Mouse (Mus musculus) erythroblast, embryonic 14.5 days (primary cell): ENCODE data around the gene Arhgap45. TPM values are rescaled to one million over a fixed set of nuclear protein-coding genes. Genes with fewer than 3 reads are reported as not detected.
A peak's percentile ranks its signal among the peaks of the same experiment; 100 is the strongest.

ENCODE experiments used
- H3K27me3 ChIP-seq: 2 replicates; pipeline ENCODE4 v1.6.1; 2012; ENCODE audit warnings: inconsistent platforms; ENCODE audit not compliant: control insufficient read depth
- H3K36me3 ChIP-seq: 2 replicates; pipeline ENCODE4 v1.6.1; 2012; ENCODE audit warnings: mild to moderate bottlenecking, inconsistent platforms; ENCODE audit not compliant: control insufficient read depth
- H3K4me1 ChIP-seq: 2 replicates; pipeline ENCODE4 v1.6.1; 2012; ENCODE audit warnings: inconsistent platforms; ENCODE audit not compliant: control insufficient read depth
- H3K4me3 ChIP-seq: replicated peaks from 2 replicates; pipeline ENCODE3; 2012; ENCODE audit warnings: moderate library complexity, mild to moderate bottlenecking, inconsistent platforms
- H3K9me3 ChIP-seq: 2 replicates; pipeline ENCODE4 v1.6.1; 2012; ENCODE audit warnings: low read length, inconsistent platforms, mixed read lengths; ENCODE audit not compliant: control insufficient read depth
- GATA1 ChIP-seq: IDR thresholded peaks from 2 replicates; pipeline ENCODE4 v1.6.1; 2012; ENCODE audit warnings: low read length, inconsistent platforms, mixed read lengths
- TAL1 ChIP-seq: IDR thresholded peaks from 3 replicates; pipeline ENCODE4 v1.6.1; 2012; ENCODE audit warnings: low read length, inconsistent platforms, mixed read lengths
- polyA plus RNA-seq: library from polyadenylated mRNA; stranded (reverse); fragments of >175 nt; gene quantifications from 2 replicates; pipeline ENCODE4 v1.2.3, GENCODE M21; 2012

Arhgap45 gene
- polyA plus RNA-seq, 1 experiment = 1.7 TPM

- H3K9me3 ChIP-seq = peaks cover 69% of the 10 kb centered on the region
- H3K36me3 ChIP-seq = peaks cover 76% of the 10 kb centered on the region
- H3K4me1 ChIP-seq = peaks cover 16% of the 10 kb centered on the region
- TF ChIP-seq GATA1 (no peak), TAL1 (no peak)
- no peak overlapping the region for H3K4me3 ChIP-seq
- peaks cover 44% of the 10 kb centered on the region for H3K27me3 ChIP-seq
Observed at GRCm38 (mm10) chr10:79976071-79976721, 40.3 kb upstream of the Arhgap45 start.

GRCm38 (mm10) chr10:79976722-79977107, 39.7 kb upstream of the Arhgap45 start:
- TF ChIP-seq GATA1 (no peak), TAL1 (no peak)
- H3K9me3 ChIP-seq = peaks cover 69% of the 10 kb centered on the region
- H3K36me3 ChIP-seq = peaks cover 81% of the 10 kb centered on the region
- peaks cover 21% of the 10 kb centered on the region for H3K4me1 ChIP-seq
- H3K27me3 ChIP-seq = peaks cover 39% of the 10 kb centered on the region
- H3K4me3 ChIP-seq = no peak overlapping the region

GRCm38 (mm10) chr10:79977324-79977723, 39.1 kb upstream of the Arhgap45 start:
- TF ChIP-seq TAL1 (no peak), GATA1 (no peak)
- H3K9me3 ChIP-seq = peaks cover 69% of the 10 kb centered on the region
- H3K27me3 ChIP-seq = peaks cover 33% of the 10 kb centered on the region
- peaks cover 25% of the 10 kb centered on the region for H3K4me1 ChIP-seq
- H3K36me3 ChIP-seq = peaks cover 85% of the 10 kb centered on the region
- H3K4me3 ChIP-seq = no peak overlapping the region

- TF ChIP-seq GATA1 (no peak), TAL1 (no peak)
- H3K36me3 ChIP-seq = peaks cover 91% of the 10 kb centered on the region
- no peak overlapping the region for H3K4me3 ChIP-seq
Observed at GRCm38 (mm10) chr10:79978061-79978460, 38.4 kb upstream of the Arhgap45 start.

GRCm38 (mm10) chr10:79979401-79980155, 36.9 kb upstream of the Arhgap45 start:
- peaks cover 17% of the 10 kb centered on the region; the same call in 1 of the 2 replicates for H3K27me3 ChIP-seq
- H3K36me3 ChIP-seq = peaks cover 86% of the 10 kb centered on the region
- H3K4me3 ChIP-seq = no peak overlapping the region
- peaks cover 49% of the 10 kb centered on the region for H3K9me3 ChIP-seq
- H3K4me1 ChIP-seq = peaks cover 43% of the 10 kb centered on the region
- no peak for TF ChIP-seq GATA1
- TF ChIP-seq TAL1 = no peak

More at GRCm38 (mm10) chr10:79978061-79978460, 38.4 kb upstream of the Arhgap45 start:
- Histone ChIP-seq H3K9me3 (peaks cover 64% of the 10 kb centered on the region), H3K27me3 (peaks cover 25% of the 10 kb centered on the region), H3K4me1 (peaks cover 30% of the 10 kb centered on the region)

- H3K36me3 ChIP-seq = peaks cover 49% of the 10 kb centered on the region
- H3K4me3 ChIP-seq = peak overlapping the region; percentile 91
- peaks cover 13% of the 10 kb centered on the region for H3K9me3 ChIP-seq
- TF ChIP-seq GATA1 = no peak
- no peak for TF ChIP-seq TAL1
- H3K4me1 ChIP-seq = peaks cover 75% of the 10 kb centered on the region
- H3K27me3 ChIP-seq = peaks cover 12% of the 10 kb centered on the region
Observed at GRCm38 (mm10) chr10:79983205-79983604, 33.2 kb upstream of the Arhgap45 start.

GRCm38 (mm10) chr10:79983670-79984069, 32.8 kb upstream of the Arhgap45 start:
- peaks cover 79% of the 10 kb centered on the region for H3K4me1 ChIP-seq
- peaks cover 45% of the 10 kb centered on the region for H3K36me3 ChIP-seq
- H3K9me3 ChIP-seq = peaks cover 8% of the 10 kb centered on the region
- peaks cover 16% of the 10 kb centered on the region for H3K27me3 ChIP-seq
- TF ChIP-seq TAL1 = no peak
- peak; percentile 20; the same call in 1 of the 2 replicates for TF ChIP-seq GATA1
- H3K4me3 ChIP-seq = peak overlapping the region; percentile 91

- H3K9me3 ChIP-seq = peaks cover 6% of the 10 kb centered on the region; the same call in 1 of the 2 replicates
- H3K27me3 ChIP-seq = peaks cover 23% of the 10 kb centered on the region
- H3K4me3 ChIP-seq = peak within 1 kb of the TSS; percentile 91
- TF ChIP-seq GATA1 (no peak), TAL1 (no peak)
- H3K4me1 ChIP-seq = peaks cover 84% of the 10 kb centered on the region
- peaks cover 38% of the 10 kb centered on the region for H3K36me3 ChIP-seq
Observed at GRCm38 (mm10) chr10:79984195-79984816, 32.1 kb upstream of the Arhgap45 start, which contains the start of gene Tmem259. Gene Tmem259, minus strand, starts transcription at chr10:79984330.

GRCm38 (mm10) chr10:79984871-79985270, 31.6 kb upstream of the Arhgap45 start:
- Histone ChIP-seq H3K4me1 (peaks cover 86% of the 10 kb centered on the region), H3K9me3 (peaks cover 4% of the 10 kb centered on the region; the same call in 1 of the 2 replicates), H3K36me3 (peaks cover 33% of the 10 kb centered on the region), H3K4me3 (peak overlapping the region; percentile 91), H3K27me3 (peaks cover 28% of the 10 kb centered on the region)
- TF ChIP-seq TAL1 (no peak), GATA1 (no peak)
